Mouse (Mus musculus): ENCODE results near the gene 4833439L19Rik. TPM values are rescaled to one million over a fixed set of nuclear protein-coding genes. Genes with fewer than 3 reads are reported as not detected.
A peak's percentile ranks its signal among the peaks of the same experiment; 100 is the strongest.
"Not testable (repeated sequence)": the region's sequence is repeated elsewhere in the genome, so short reads cannot be mapped to it uniquely, and the experiment has no call there.

Gene 4833439L19Rik
- total RNA-seq (2021): 100 to 1,000 TPM; 203 to 215 TPM
- long read RNA-seq, experiment 1, transcript 4833439L19Rik-201 (9 exons, 2,727 nt): major isoform, 44 of 693 reads
- long read RNA-seq, experiment 1, transcript 4833439L19Rik-209 (5 exons, 946 nt): minor isoform, 19 of 693 reads
- long read RNA-seq, experiment 1, transcript 4833439L19Rik-208 (8 exons, 2,502 nt): minor isoform, 7 of 693 reads
- long read RNA-seq, experiment 1, partial matches to known transcripts: 89 of 693 reads
- long read RNA-seq, experiment 1, other reads (novel, unspliced or antisense): 534 of 693 reads
- long read RNA-seq, experiment 2, transcript 4833439L19Rik-208 (8 exons, 2,502 nt): minor isoform, 10 of 491 reads
- long read RNA-seq, experiment 2, transcript 4833439L19Rik-201 (9 exons, 2,727 nt): major isoform, 38 of 491 reads
- long read RNA-seq, experiment 2, transcript 4833439L19Rik-209 (5 exons, 946 nt): minor isoform, 13 of 491 reads
- long read RNA-seq, experiment 2, partial matches to known transcripts: 52 of 491 reads
- long read RNA-seq, experiment 2, other reads (novel, unspliced or antisense): 378 of 491 reads

GRCm38 (mm10) chr13:54565201-54565581 is at the start of gene 4833439L19Rik:
TSS of gene 4833439L19Rik (minus strand) at chr13:54565435.
- DNase-seq (ENCODE audit: low spot score): peak; percentile 96

- not testable (repeated sequence) for DNase-seq (ENCODE audit: low spot score)
These were observed 47.9 kb upstream of the 4833439L19Rik start for GRCm38 (mm10) chr13:54613141-54613540.

GRCm38 (mm10) chr13:54610972-54611754 is 45.9 kb upstream of the 4833439L19Rik start, which contains the start of gene Cltb:
TSS of gene Cltb (minus strand) at chr13:54611344.
- peak; percentile 90 for DNase-seq (ENCODE audit: low spot score)

GRCm38 (mm10) chr13:54610613-54610971 is 45.4 kb upstream of the 4833439L19Rik start:
- DNase-seq (ENCODE audit: low spot score): peak; percentile 39

- DNase-seq (ENCODE audit: low spot score): no peak
These were observed 44.1 kb upstream of the 4833439L19Rik start for GRCm38 (mm10) chr13:54609301-54609700.

- peak; percentile 58 for DNase-seq (ENCODE audit: low spot score)
These were observed 43.4 kb upstream of the 4833439L19Rik start for GRCm38 (mm10) chr13:54608666-54609065.

GRCm38 (mm10) chr13:54608002-54608401 is 42.8 kb upstream of the 4833439L19Rik start:
- DNase-seq (ENCODE audit: low spot score): no peak

GRCm38 (mm10) chr13:54607204-54607603 is 42.0 kb upstream of the 4833439L19Rik start:
- DNase-seq (ENCODE audit: low spot score): no peak

GRCm38 (mm10) chr13:54605426-54605825 is 40.2 kb upstream of the 4833439L19Rik start:
- DNase-seq (ENCODE audit: low spot score): no peak

GRCm38 (mm10) chr13:54604221-54604620 is 39.0 kb upstream of the 4833439L19Rik start:
- no peak for DNase-seq (ENCODE audit: low spot score)

- DNase-seq (ENCODE audit: low spot score): no peak
These were observed 38.3 kb upstream of the 4833439L19Rik start for GRCm38 (mm10) chr13:54603501-54603900.

GRCm38 (mm10) chr13:54602639-54603111 is 37.4 kb upstream of the 4833439L19Rik start:
- DNase-seq (ENCODE audit: low spot score): no peak

- DNase-seq (ENCODE audit: low spot score): no peak
These were observed 33.4 kb upstream of the 4833439L19Rik start for GRCm38 (mm10) chr13:54598622-54599143.

- no peak for DNase-seq (ENCODE audit: low spot score)
These were observed 31.6 kb upstream of the 4833439L19Rik start for GRCm38 (mm10) chr13:54596870-54597269.

- DNase-seq (ENCODE audit: low spot score): no peak
These were observed 31.0 kb upstream of the 4833439L19Rik start for GRCm38 (mm10) chr13:54596107-54596690.

GRCm38 (mm10) chr13:54593617-54594016 is 28.4 kb upstream of the 4833439L19Rik start:
- DNase-seq (ENCODE audit: low spot score): no peak

- DNase-seq (ENCODE audit: low spot score): no peak
These were observed 26.6 kb upstream of the 4833439L19Rik start for GRCm38 (mm10) chr13:54591776-54592356.

- peak; percentile 98 for DNase-seq (ENCODE audit: low spot score)
These were observed 25.0 kb upstream of the 4833439L19Rik start, which contains the start of the genes Nop16 and Higd2a for GRCm38 (mm10) chr13:54589996-54590951. TSS of gene Nop16 (minus strand) at chr13:54590090. TSS of gene Higd2a (plus strand) at chr13:54590207.

- DNase-seq (ENCODE audit: low spot score): no peak
These were observed 24.3 kb upstream of the 4833439L19Rik start for GRCm38 (mm10) chr13:54589414-54589995.
